Comparison of ENCODE assay signal across 8 mouse cellular contexts in the genomic region with DNA sequence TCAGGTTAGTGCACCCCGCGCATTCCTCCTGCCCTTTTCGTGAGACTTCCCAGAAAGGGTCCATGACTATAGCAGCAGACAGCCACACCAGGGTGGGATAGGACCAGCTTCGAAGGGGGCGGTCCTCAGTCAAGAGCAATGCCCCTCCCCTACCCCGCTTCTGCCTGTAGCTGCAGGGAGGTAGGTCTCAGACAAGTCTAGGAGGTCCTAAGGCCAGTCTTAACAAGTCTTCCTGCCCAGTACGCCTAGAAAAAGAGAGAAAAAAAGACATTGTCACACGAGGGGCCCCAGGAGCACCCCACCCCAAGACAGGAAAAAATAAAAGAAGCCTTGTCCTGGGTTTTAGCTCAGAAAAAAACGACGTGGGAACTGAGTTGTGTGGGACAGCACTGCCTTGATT. TPM values are rescaled to one million over a fixed set of nuclear protein-coding genes. Genes with fewer than 3 reads are reported as not detected.
DNase-seq lines count a peak whose midpoint lies in the region; ATAC-seq lines count a peak whose summit lies in the region.

No protein-coding gene starts in this region.

- ATAC-seq in forebrain, embryonic 16.5 days, result peak; percentile 54

- H3K9me3 ChIP-seq in forebrain, embryonic 16.5 days (ENCODE audit: control insufficient read depth, low read length), result no peaks in the 10 kb centered on the region
- H3K9me3 ChIP-seq in midbrain, embryonic 10.5 days (replicated peaks), result no peaks in the 10 kb centered on the region

- peak; percentile 57 for DNase-seq in testis, postnatal 10 days (ENCODE audit: low spot score)
- DNase-seq in testis, postnatal 14 days (ENCODE audit: low spot score), result no peak
- peak; percentile 54 to 69 for DNase-seq in kidney, postnatal 25 days
- peak; percentile 73 for DNase-seq in midbrain, embryonic 10.5 days (ENCODE audit: low spot score)
- no peak for DNase-seq in cerebellum, adult 8-10 months
- DNase-seq in right cerebral cortex, postnatal 4 days, result no peak
- DNase-seq in spleen, adult 12 weeks (ENCODE audit: low spot score), result no peak

- WGBS in forebrain, embryonic 16.5 days, result 3% methylated on average over 10 of the region's 10 CpGs
- 1% methylated on average over 10 of the region's 10 CpGs for WGBS in midbrain, embryonic 10.5 days

- no peak overlapping the region for H3K27ac ChIP-seq in forebrain, embryonic 16.5 days (ENCODE audit: low read length)
- peak overlapping the region; percentile 82 for H3K27ac ChIP-seq in midbrain, embryonic 10.5 days (replicated peaks)

- peak overlapping the region; percentile 47 for H3K4me2 ChIP-seq in forebrain, embryonic 16.5 days (ENCODE audit: low read length)

- peak overlapping the region; percentile 18; the same call in 1 of the 2 replicates for H3K4me3 ChIP-seq in forebrain, embryonic 16.5 days (replicated peaks; ENCODE audit: low read length)
- H3K4me3 ChIP-seq in midbrain, embryonic 10.5 days, result peak overlapping the region; percentile 45

- peak overlapping the region; percentile 34 for H3K9ac ChIP-seq in forebrain, embryonic 16.5 days (replicated peaks; ENCODE audit: low read depth, low read length)

- H3K27me3 ChIP-seq in forebrain, embryonic 16.5 days (replicated peaks; ENCODE audit: control insufficient read depth, insufficient read depth, low read length), result no peaks in the 10 kb centered on the region
- peaks cover 25% of the 10 kb centered on the region for H3K27me3 ChIP-seq in midbrain, embryonic 10.5 days (ENCODE audit: low read depth, poor library complexity, severe bottlenecking)

- H3K36me3 ChIP-seq in forebrain, embryonic 16.5 days (ENCODE audit: control insufficient read depth, insufficient read depth), result no peaks in the 10 kb centered on the region
- H3K36me3 ChIP-seq in midbrain, embryonic 10.5 days, result no peaks in the 10 kb centered on the region

- peaks cover 36% of the 10 kb centered on the region for H3K4me1 ChIP-seq in forebrain, embryonic 16.5 days (replicated peaks; ENCODE audit: control insufficient read depth, insufficient read depth, low read length)
- H3K4me1 ChIP-seq in midbrain, embryonic 10.5 days, result peaks cover 57% of the 10 kb centered on the region

RNA-seq across cellular contexts. Expression of a gene that starts 35.0 kb away (rescaled TPM):
- 75.5 and 79.6 TPM in 2 replicates for polyA plus RNA-seq in forebrain, embryonic 16.5 days (2015; fragmentation: Nextera tagmentation; extraction: Ambion mirVana)
- 31.8 and 31.9 TPM in 2 replicates for polyA plus RNA-seq in midbrain, embryonic 10.5 days (2016; fragmentation: Nextera tagmentation; extraction: Ambion mirVana)

RNA-seq across cellular contexts. Expression of a gene that starts 37.3 kb away (rescaled TPM):
- 18.5 and 21.2 TPM in 2 replicates for polyA plus RNA-seq in forebrain, embryonic 16.5 days (2015; fragmentation: Nextera tagmentation; extraction: Ambion mirVana)
- 27.3 and 27.6 TPM in 2 replicates for polyA plus RNA-seq in midbrain, embryonic 10.5 days (2016; fragmentation: Nextera tagmentation; extraction: Ambion mirVana)

Comparison
In these comparisons a context has a peak if more than half of its experiments do, and no peak if none do; other contexts are left out.
1. DNase-seq: peak in testis, postnatal 10 days (single experiment), kidney, postnatal 25 days (2 of 2) and midbrain, embryonic 10.5 days (single experiment); none in testis, postnatal 14 days (single experiment), cerebellum, adult 8-10 months (single experiment), right cerebral cortex, postnatal 4 days (single experiment) and spleen, adult 12 weeks (single experiment).